Mouse (Mus musculus) midbrain, postnatal 0 days (tissue): ENCODE results near the gene Swsap1. TPM values are rescaled to one million over a fixed set of nuclear protein-coding genes. Genes with fewer than 3 reads are reported as not detected.

Experiments used
- ATAC-seq: fragments of 200-750 bp; cut with Nextera tagmentation; 2 replicates; pipeline ENCODE4 v1.8.0; 2017; ENCODE audit warnings: moderate number of reproducible peaks, mild to moderate bottlenecking, moderate TSS enrichment, moderate library complexity; ENCODE audit not compliant: low FRiP score
- DNase-seq: peaks from one replicate; pipeline ENCODE4 v3.0.0-alpha.2; 2015; ENCODE audit warnings: low spot score
- H3K27ac ChIP-seq: fragments of 300-500 bp; sonication (generic); 2 replicates; pipeline ENCODE4 v1.5.1; 2014; ENCODE audit warnings: low read depth, mild to moderate bottlenecking, low read length, mixed read lengths
- H3K27me3 ChIP-seq: fragments of 300-500 bp; sonication (generic); 2 replicates; pipeline ENCODE4 v1.6.1; 2014; ENCODE audit warnings: low read length, control low read depth, mixed read lengths; ENCODE audit not compliant: insufficient read depth
- H3K36me3 ChIP-seq: fragments of 300-500 bp; sonication (generic); 2 replicates; pipeline ENCODE4 v1.6.1; 2014; ENCODE audit warnings: low read length, control low read depth, mixed read lengths; ENCODE audit not compliant: insufficient read depth
- H3K4me1 ChIP-seq: fragments of 300-500 bp; sonication (generic); 2 replicates; pipeline ENCODE4 v1.6.1; 2014; ENCODE audit warnings: mild to moderate bottlenecking, control low read depth, antibody characterized with exemption, low read length, mixed read lengths; ENCODE audit not compliant: insufficient read depth
- H3K4me2 ChIP-seq: fragments of 300-500 bp; sonication (generic); 2 replicates; pipeline ENCODE4 v1.6.1; 2014; ENCODE audit warnings: low read depth, mild to moderate bottlenecking, low read length, mixed read lengths; ENCODE audit not compliant: poor library complexity, severe bottlenecking
- H3K4me3 ChIP-seq: fragments of 300-500 bp; sonication (generic); 2 replicates; pipeline ENCODE4 v1.5.1; 2014; ENCODE audit warnings: low read depth, mild to moderate bottlenecking, low read length, moderate library complexity
- H3K9ac ChIP-seq: fragments of 300-500 bp; sonication (generic); replicated peaks from 2 replicates; pipeline ENCODE4 v1.6.1; 2014; ENCODE audit warnings: mild to moderate bottlenecking, low read length, moderate library complexity, mixed read lengths; ENCODE audit not compliant: poor library complexity, severe bottlenecking
- H3K9me3 ChIP-seq: fragments of 300-500 bp; sonication (generic); 2 replicates; pipeline ENCODE4 v1.6.1; 2016; ENCODE audit warnings: low read length, control low read depth
- CTCF ChIP-seq: IDR thresholded peaks from 2 replicates; pipeline ENCODE4 v1.5.1; 2016; ENCODE audit warnings: antibody characterized with exemption, mild to moderate bottlenecking
- WGBS: fragments of 180-500 bp; shearing (Covaris S2); extraction: QIAGEN DNeasy Blood & Tissue Kit; methylation state at CpG from one replicate; pipeline ENCODE4 v1.1.7; 2014; 5-methylcytosine and 5-hydroxymethylcytosine counted together
- polyA plus RNA-seq: library from polyadenylated mRNA; unstranded; fragments of >200 nt; fragmentation: Nextera tagmentation; extraction: Ambion mirVana; gene quantifications from 2 replicates; pipeline ENCODE4 v1.2.1, GENCODE M21; 2015
- total RNA-seq: library from RNA; depleted of rRNA; stranded (reverse); fragments of >200 nt; gene quantifications from 2 replicates; pipeline ENCODE4 v1.2.3, GENCODE M21; 2014; rRNA removed

Gene Swsap1
- total RNA-seq (33.7 and 38.6 TPM in 2 replicates), polyA plus RNA-seq (7.1 and 8.0 TPM in 2 replicates)

GRCm38 (mm10) chr9:21955570-21956281 lies at the start of gene Swsap1:
TSS of gene Swsap1 (plus strand) at chr9:21955755.
- Histone ChIP-seq H3K4me1 (0 out of 2 replicates have a peak, but pooled peaks cover 6% of the 10 kb centered on the region), H3K27ac (peak within 1 kb of the TSS; percentile 92), H3K36me3 (no peaks in the 10 kb centered on the region; the same call in 1 of the 2 replicates), H3K4me3 (peak within 1 kb of the TSS; percentile 57), H3K4me2 (peak within 1 kb of the TSS; percentile 61), H3K9me3 (no peaks in the 10 kb centered on the region), H3K9ac (peak within 1 kb of the TSS; percentile 66), H3K27me3 (peaks cover 4% of the 10 kb centered on the region)
- ATAC-seq (peak; percentile 96), DNase-seq (peak; percentile 99)
- WGBS, result under 1% methylated on average over 54 of the region's 54 CpGs
- TF ChIP-seq CTCF, result no peak; the same call in 1 of the 2 replicates

GRCm38 (mm10) chr9:21908216-21908615 lies 47.3 kb upstream of the Swsap1 start:
- 77% methylated on average over 11 of the region's 11 CpGs for WGBS
- H3K4me3 ChIP-seq, result no peak overlapping the region
- ATAC-seq (no peak), DNase-seq (no peak)
- H3K4me1 ChIP-seq, result no peaks in the 10 kb centered on the region
- no peaks in the 10 kb centered on the region for H3K27me3 ChIP-seq
- H3K27ac ChIP-seq, result no peak overlapping the region
- peaks cover 15% of the 10 kb centered on the region for H3K36me3 ChIP-seq
- H3K4me2 ChIP-seq, result no peak overlapping the region
- H3K9ac ChIP-seq, result no peak overlapping the region
- TF ChIP-seq CTCF, result no peak
- H3K9me3 ChIP-seq, result no peaks in the 10 kb centered on the region

- no peak for ATAC-seq
- no peak for DNase-seq
- Histone ChIP-seq H3K27ac (no peak overlapping the region), H3K9me3 (no peaks in the 10 kb centered on the region), H3K4me1 (no peaks in the 10 kb centered on the region), H3K4me2 (no peak overlapping the region), H3K4me3 (no peak overlapping the region), H3K9ac (no peak overlapping the region), H3K36me3 (peaks cover 20% of the 10 kb centered on the region), H3K27me3 (no peaks in the 10 kb centered on the region)
- no peak for TF ChIP-seq CTCF
- 81% methylated on average over 10 of the region's 10 CpGs for WGBS
These were observed 45.9 kb upstream of the Swsap1 start for GRCm38 (mm10) chr9:21909474-21910223.

- no peaks in the 10 kb centered on the region for H3K27me3 ChIP-seq
- ATAC-seq (no peak), DNase-seq (no peak)
- no peaks in the 10 kb centered on the region for H3K9me3 ChIP-seq
- H3K9ac ChIP-seq, result peak overlapping the region; percentile 73; the same call in 1 of the 2 replicates
- 0 out of 2 replicates have a peak, but pooled peaks cover 7% of the 10 kb centered on the region for H3K36me3 ChIP-seq
- no peaks in the 10 kb centered on the region for H3K4me1 ChIP-seq
- H3K27ac ChIP-seq, result 0 out of 2 replicates have a peak overlapping the region, but pooled peaks have one; percentile 27
- H3K4me2 ChIP-seq, result peak overlapping the region; percentile 81
- H3K4me3 ChIP-seq, result peak overlapping the region; percentile 68
- WGBS, result 64% methylated on average over 3 of the region's 3 CpGs
- TF ChIP-seq CTCF, result no peak
These were observed 38.6 kb upstream of the Swsap1 start for GRCm38 (mm10) chr9:21916851-21917492.

DNA sequence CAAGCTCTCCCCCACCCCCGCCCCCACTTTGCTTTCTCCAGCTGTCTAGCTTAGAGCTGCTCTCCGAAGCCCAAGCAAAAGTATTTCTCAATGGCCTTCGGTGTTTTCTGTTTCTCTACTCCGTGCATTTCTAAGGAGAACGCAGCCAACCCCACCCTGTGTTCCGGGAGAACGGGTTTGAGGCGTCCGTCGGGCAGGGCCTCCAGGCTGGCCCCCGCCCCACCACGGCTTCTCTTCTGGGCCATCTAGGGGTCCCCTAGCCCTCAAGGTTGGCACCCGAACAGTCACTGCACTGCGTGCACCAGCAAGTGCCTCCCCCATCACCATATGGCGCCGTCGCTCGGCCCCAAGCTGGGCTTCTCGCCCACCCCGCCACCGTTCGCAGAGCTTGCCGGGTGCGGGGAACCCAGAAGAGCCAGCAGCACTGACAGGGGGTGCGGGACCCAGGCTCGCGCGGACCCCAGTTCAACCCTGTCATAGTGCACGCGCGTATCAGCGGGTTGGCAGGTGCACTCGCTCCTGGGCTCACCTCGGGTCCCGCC lies 38.0 kb upstream of the Swsap1 start:
- ATAC-seq, result peak; percentile 78
- Histone ChIP-seq H3K9ac (peak overlapping the region; percentile 73), H3K36me3 (0 out of 2 replicates have a peak, but pooled peaks cover 7% of the 10 kb centered on the region), H3K4me1 (no peaks in the 10 kb centered on the region), H3K27me3 (no peaks in the 10 kb centered on the region), H3K9me3 (no peaks in the 10 kb centered on the region), H3K27ac (peak overlapping the region; percentile 27), H3K4me3 (peak overlapping the region; percentile 68), H3K4me2 (peak overlapping the region; percentile 81)
- TF ChIP-seq CTCF, result no peak
- DNase-seq, result peak; percentile 41
- 2% methylated on average over 35 of the region's 35 CpGs for WGBS
